Mouse (Mus musculus) G1E (cell line): ENCODE data around the gene Defa30.
"Not testable (repeated sequence)": the region's sequence is repeated elsewhere in the genome, so short reads cannot be mapped to it uniquely, and the experiment has no call there.

ENCODE experiments used
- CTCF ChIP-seq: IDR thresholded peaks from 2 replicates; pipeline ENCODE4 v1.5.1; 2012; ENCODE audit warnings: low read depth, low read length, inconsistent platforms, mixed read lengths
- GATA1 ChIP-seq: IDR thresholded peaks from 2 replicates; pipeline ENCODE4 v1.6.1; 2012; ENCODE audit warnings: borderline replicate concordance, low read length, inconsistent platforms, mixed read lengths
- GATA2 ChIP-seq: IDR thresholded peaks from 2 replicates; pipeline ENCODE4 v1.6.1; 2012; ENCODE audit warnings: low read depth, low read length, inconsistent platforms, borderline replicate concordance
- POLR2AphosphoS5 ChIP-seq: IDR thresholded peaks from 2 replicates; pipeline ENCODE4 v1.6.1; 2012; ENCODE audit warnings: low read depth, low read length, inconsistent platforms; ENCODE audit not compliant: insufficient replicate concordance
- TAL1 ChIP-seq: conservative IDR thresholded peaks from 2 replicates; pipeline ENCODE4 v1.6.1; 2012; ENCODE audit warnings: low read depth, low read length, inconsistent platforms, mixed read lengths

GRCm38 (mm10) chr8:21161977-21162376 lies 27.5 kb downstream of the Defa30 start, which contains the start of gene Defa22:
- TF ChIP-seq TAL1, CTCF, POLR2AphosphoS5, GATA1, GATA2: not testable (repeated sequence)
